ENCODE assay signal across 27 mouse cellular contexts in genomic region chr11:49186452-49186851, GRCm38 (mm10). TPM values are rescaled to one million over a fixed set of nuclear protein-coding genes. Genes with fewer than 3 reads are reported as not detected.
DNase-seq lines count a peak whose midpoint lies in the region; ATAC-seq and TF ChIP-seq lines count a peak whose summit lies in the region.
"Had no signal": no experiment of that assay in that cellular context is flagged by ENCODE, and none has a peak within 500 bp of the region (broad histone marks: within the 10 kb centered on the region; RNA-seq: fewer than 3 reads in every experiment).

No protein-coding gene starts in this region.

- no peaks in the 10 kb centered on the region for H3K9me3 ChIP-seq in lung, postnatal 0 days (ENCODE audit: low read length)
- H3K9me3 ChIP-seq in stomach, postnatal 0 days (ENCODE audit: control insufficient read depth, low read length): no peaks in the 10 kb centered on the region
- H3K9me3 ChIP-seq: embryonic facial prominence, embryonic 15.5 days; G1E; hindbrain, embryonic 13.5 days; neural tube, embryonic 12.5 days had no signal

- peak overlapping the region; percentile 46 for H3K27ac ChIP-seq in gastrocnemius, adult 2 months
- peak overlapping the region; percentile 50 for H3K27ac ChIP-seq in kidney, adult 2 months (ENCODE audit: insufficient read depth, low read depth, low read length)
- no peak overlapping the region for H3K27ac ChIP-seq in lung, postnatal 0 days (ENCODE audit: low read length)
- H3K27ac ChIP-seq in stomach, postnatal 0 days (replicated peaks): no peak overlapping the region
- H3K27ac ChIP-seq: embryonic facial prominence, embryonic 15.5 days; hindbrain, embryonic 13.5 days; neural tube, embryonic 12.5 days had no signal

- no peaks in the 10 kb centered on the region for H3K36me3 ChIP-seq in kidney, adult 2 months (ENCODE audit: control insufficient read depth, insufficient read depth, low read length)
- H3K36me3 ChIP-seq in lung, postnatal 0 days (ENCODE audit: insufficient read depth, low read length): no peaks in the 10 kb centered on the region; the same call in 1 of the 2 replicates
- no peaks in the 10 kb centered on the region for H3K36me3 ChIP-seq in stomach, postnatal 0 days (ENCODE audit: control insufficient read depth, insufficient read depth, low read length)
- H3K36me3 ChIP-seq: embryonic facial prominence, embryonic 15.5 days; G1E; hindbrain, embryonic 13.5 days; neural tube, embryonic 12.5 days had no signal

- TF ChIP-seq EP300 in lung, postnatal 0 days (IDR thresholded peaks at IDR 0.05): no peak
- TF ChIP-seq EP300 in stomach, postnatal 0 days (optimal IDR thresholded peaks at IDR 0.05): no peak

- peak; percentile 19; the same call in 1 of the 2 replicates for TF ChIP-seq CTCF in gastrocnemius, adult 2 months (IDR thresholded peaks at IDR 0.05)
- no peak; the same call in 1 of the 2 replicates for TF ChIP-seq CTCF in kidney, adult 2 months (conservative IDR thresholded peaks at IDR 0.05; ENCODE audit: insufficient read depth, insufficient read length, low read depth, low read length)
- peak; percentile 28; the same call in 1 of the 2 replicates for TF ChIP-seq CTCF in lung, postnatal 0 days (IDR thresholded peaks at IDR 0.05)
- TF ChIP-seq CTCF in stomach, postnatal 0 days (IDR thresholded peaks at IDR 0.05; ENCODE audit: low read depth): peak; percentile 44

- 62% methylated on average over 6 of the region's 6 CpGs for WGBS in kidney, adult 2 months
- WGBS in lung, postnatal 0 days: 85% methylated on average over 6 of the region's 6 CpGs
- 76% methylated on average over 6 of the region's 6 CpGs for WGBS in stomach, postnatal 0 days

- H3K4me3 ChIP-seq in gastrocnemius, adult 2 months: peak overlapping the region; percentile 48
- peak overlapping the region; percentile 13; the same call in 1 of the 2 replicates for H3K4me3 ChIP-seq in kidney, adult 2 months (ENCODE audit: insufficient read depth, low read depth, low read length)
- H3K4me3 ChIP-seq in lung, postnatal 0 days (ENCODE audit: low read depth, low read length): no peak overlapping the region
- no peak overlapping the region for H3K4me3 ChIP-seq in stomach, postnatal 0 days (ENCODE audit: low read depth, low read length)
- H3K4me3 ChIP-seq: embryonic facial prominence, embryonic 15.5 days; hindbrain, embryonic 13.5 days; neural tube, embryonic 12.5 days had no signal

- H3K27me3 ChIP-seq in kidney, adult 2 months (replicated peaks; ENCODE audit: control insufficient read depth, insufficient read depth, low read length): no peaks in the 10 kb centered on the region
- H3K27me3 ChIP-seq in lung, postnatal 0 days (replicated peaks; ENCODE audit: insufficient read depth, low read length): no peaks in the 10 kb centered on the region
- no peaks in the 10 kb centered on the region for H3K27me3 ChIP-seq in stomach, postnatal 0 days (ENCODE audit: control insufficient read depth, insufficient read depth, low read length)
- H3K27me3 ChIP-seq: embryonic facial prominence, embryonic 15.5 days; hindbrain, embryonic 13.5 days; neural tube, embryonic 12.5 days had no signal

- H3K9ac ChIP-seq in lung, postnatal 0 days (replicated peaks; ENCODE audit: low read depth): no peak overlapping the region
- no peak overlapping the region for H3K9ac ChIP-seq in stomach, postnatal 0 days (ENCODE audit: low read length)
- H3K9ac ChIP-seq: embryonic facial prominence, embryonic 15.5 days; forebrain, postnatal 0 days; hindbrain, embryonic 13.5 days; neural tube, embryonic 12.5 days had no signal

- TF ChIP-seq POLR2A in kidney, adult 2 months (IDR thresholded peaks at IDR 0.05; ENCODE audit: low read depth, low read length): no peak

- H3K4me1 ChIP-seq in kidney, adult 2 months (ENCODE audit: control insufficient read depth, insufficient read depth, low read length): no peaks in the 10 kb centered on the region
- no peaks in the 10 kb centered on the region for H3K4me1 ChIP-seq in lung, postnatal 0 days (ENCODE audit: insufficient read depth, low read depth, low read length)
- H3K4me1 ChIP-seq in stomach, postnatal 0 days (replicated peaks; ENCODE audit: control insufficient read depth, insufficient read depth): no peaks in the 10 kb centered on the region
- H3K4me1 ChIP-seq: embryonic facial prominence, embryonic 15.5 days; hindbrain, embryonic 13.5 days; neural tube, embryonic 12.5 days had no signal

- intact Hi-C loops in gastrocnemius, adult 2 months (cut with DNase I): no loop called here
- intact Hi-C loops in gastrocnemius, postnatal 36 days (cut with DNase I): loop anchor here (2.0 kb wide), 1 partner anchor 86 kb away; no protein-coding TSS in a partner anchor

- DNase-seq in gastrocnemius, adult 2 months: no peak
- DNase-seq in gastrocnemius, postnatal 36 days: no peak
- DNase-seq in kidney, adult 2 months: peak; percentile 31
- DNase-seq in kidney, adult 18-20 months: no peak
- DNase-seq in lung, postnatal 0 days (ENCODE audit: low spot score): no peak
- DNase-seq in lung, postnatal 10 days: no peak
- DNase-seq in stomach, postnatal 0 days (ENCODE audit: low spot score): no peak
- DNase-seq: adrenal gland, postnatal 25 days; cerebellum, adult 11-12 months; cerebellum, postnatal 25 days; forebrain, postnatal 0 days; kidney, adult 8-10 months; lung, adult 18-20 months; lung, postnatal 36 days; thymus, postnatal 36 days had no signal

- ATAC-seq in lung, postnatal 0 days: no peak
- no peak for ATAC-seq in stomach, postnatal 0 days (ENCODE audit: low FRiP score, low TSS enrichment)
- ATAC-seq in megakaryocyte, adult 5-6 weeks (ENCODE audit: poor library complexity, severe bottlenecking): no peak
- ATAC-seq: forebrain, postnatal 0 days had no signal

- no peak overlapping the region for H3K4me2 ChIP-seq in lung, postnatal 0 days (replicated peaks; ENCODE audit: low read depth, low read length)
- H3K4me2 ChIP-seq in stomach, postnatal 0 days (replicated peaks; ENCODE audit: low read depth): no peak overlapping the region
- H3K4me2 ChIP-seq: embryonic facial prominence, embryonic 15.5 days; hindbrain, embryonic 13.5 days; midbrain, embryonic 11.5 days; neural tube, embryonic 12.5 days had no signal

RNA-seq across cellular contexts. Expression of gene Btnl9, which starts 0.5 kb away (rescaled TPM):
- 1 to 10 TPM in 1 of 2 experiments, under 1 TPM in 1; 0.97 to 3.6 TPM for total RNA-seq in gastrocnemius, adult 2 months (2021)
- total RNA-seq in gastrocnemius, postnatal 36 days (2021): 1 to 10 TPM; 2.1 to 4.3 TPM
- polyA plus RNA-seq in kidney, adult 2 months (2012; rRNA removed): 6.4 and 7.5 TPM in 2 replicates
- 0.56 and 0.82 TPM in 2 replicates for polyA plus RNA-seq in lung, postnatal 0 days (2015; fragmentation: Nextera tagmentation; extraction: Ambion mirVana)
- 0.31 and 0.44 TPM in 2 replicates for polyA plus RNA-seq in stomach, postnatal 0 days (2015; fragmentation: Nextera tagmentation; extraction: Ambion mirVana)
- total RNA-seq in megakaryocyte, adult 5-6 weeks (2015): 1.6 and 1.7 TPM in 2 replicates
- 2.3 and 4.2 TPM in 2 replicates for total RNA-seq in megakaryocyte, adult 5-6 weeks (2017)
- total RNA-seq: layer of hippocampus, adult 18-20 months had no signal
- polyA plus RNA-seq: G1E; midbrain, embryonic 11.5 days had no signal

RNA-seq across cellular contexts. Expression of gene Zfp62, which starts 16.6 kb away (rescaled TPM):
- total RNA-seq in gastrocnemius, adult 2 months (2021): 10 to 100 TPM; 25.8 to 32.6 TPM
- total RNA-seq in gastrocnemius, postnatal 36 days (2021): 10 to 100 TPM; 17.2 to 20.9 TPM
- polyA plus RNA-seq in kidney, adult 2 months (2012; rRNA removed): 2.0 and 2.6 TPM in 2 replicates
- polyA plus RNA-seq in lung, postnatal 0 days (2015; fragmentation: Nextera tagmentation; extraction: Ambion mirVana): 19.6 and 21.5 TPM in 2 replicates
- 9.9 and 10.0 TPM in 2 replicates for polyA plus RNA-seq in stomach, postnatal 0 days (2015; fragmentation: Nextera tagmentation; extraction: Ambion mirVana)
- 46.3 and 59.7 TPM in 2 replicates for total RNA-seq in megakaryocyte, adult 5-6 weeks (2015)
- total RNA-seq in megakaryocyte, adult 5-6 weeks (2017): 59.0 and 80.3 TPM in 2 replicates

RNA-seq across cellular contexts. Expression of gene Olfr1394, which starts 32.3 kb away (rescaled TPM):
- total RNA-seq in gastrocnemius, adult 2 months (2021): not detected
- not detected for total RNA-seq in gastrocnemius, postnatal 36 days (2021)
- polyA plus RNA-seq in kidney, adult 2 months (2012; rRNA removed): 0.02 TPM in 1 of 2 replicates, not detected in the other
- polyA plus RNA-seq in lung, postnatal 0 days (2015; fragmentation: Nextera tagmentation; extraction: Ambion mirVana): not detected in 2 replicates
- polyA plus RNA-seq in stomach, postnatal 0 days (2015; fragmentation: Nextera tagmentation; extraction: Ambion mirVana): not detected in 2 replicates
- total RNA-seq in megakaryocyte, adult 5-6 weeks (2015): not detected in 2 replicates
- total RNA-seq in megakaryocyte, adult 5-6 weeks (2017): not detected in 2 replicates
- total RNA-seq: adrenal gland, postnatal 25 days; forebrain, postnatal 0 days; gastrocnemius, adult 18-20 months; heart, postnatal 25 days; layer of hippocampus, adult 18-20 months; left cerebral cortex, postnatal 25 days; monocyte, adult 5-6 weeks had no signal
- polyA plus RNA-seq: forebrain, postnatal 0 days; G1E; hindbrain, embryonic 13.5 days; limb, embryonic 14.5 days; midbrain, embryonic 11.5 days; neural tube, embryonic 12.5 days had no signal

RNA-seq across cellular contexts. Expression of gene Olfr1395, which starts 44.4 kb away (rescaled TPM):
- not detected for total RNA-seq in gastrocnemius, adult 2 months (2021)
- not detected for total RNA-seq in gastrocnemius, postnatal 36 days (2021)
- polyA plus RNA-seq in kidney, adult 2 months (2012; rRNA removed): not detected in 2 replicates
- polyA plus RNA-seq in lung, postnatal 0 days (2015; fragmentation: Nextera tagmentation; extraction: Ambion mirVana): not detected in 2 replicates
- polyA plus RNA-seq in stomach, postnatal 0 days (2015; fragmentation: Nextera tagmentation; extraction: Ambion mirVana): not detected in 2 replicates
- not detected in 2 replicates for total RNA-seq in megakaryocyte, adult 5-6 weeks (2015)
- not detected in 2 replicates for total RNA-seq in megakaryocyte, adult 5-6 weeks (2017)
- total RNA-seq: adrenal gland, postnatal 25 days; forebrain, postnatal 0 days; gastrocnemius, adult 18-20 months; heart, postnatal 25 days; layer of hippocampus, adult 18-20 months; left cerebral cortex, postnatal 25 days; monocyte, adult 5-6 weeks had no signal
- polyA plus RNA-seq: forebrain, postnatal 0 days; G1E; hindbrain, embryonic 13.5 days; limb, embryonic 14.5 days; midbrain, embryonic 11.5 days; neural tube, embryonic 12.5 days had no signal

RNA-seq across cellular contexts. Expression of gene Mgat1, which starts 57.5 kb away (rescaled TPM):
- 10 to 100 TPM; 42.0 to 48.0 TPM for total RNA-seq in gastrocnemius, adult 2 months (2021)
- 10 to 100 TPM; 41.3 to 41.5 TPM for total RNA-seq in gastrocnemius, postnatal 36 days (2021)
- polyA plus RNA-seq in kidney, adult 2 months (2012; rRNA removed): 157 and 198 TPM in 2 replicates
- 90.2 and 94.5 TPM in 2 replicates for polyA plus RNA-seq in lung, postnatal 0 days (2015; fragmentation: Nextera tagmentation; extraction: Ambion mirVana)
- polyA plus RNA-seq in stomach, postnatal 0 days (2015; fragmentation: Nextera tagmentation; extraction: Ambion mirVana): 42.7 and 43.4 TPM in 2 replicates
- 33.6 and 36.0 TPM in 2 replicates for total RNA-seq in megakaryocyte, adult 5-6 weeks (2015)
- 42.6 and 42.9 TPM in 2 replicates for total RNA-seq in megakaryocyte, adult 5-6 weeks (2017)

Comparison
In these comparisons a context has a peak if more than half of its experiments do, and no peak if none do; other contexts are left out.
1. H3K27ac ChIP-seq: peak in gastrocnemius, adult 2 months (single experiment) and kidney, adult 2 months (single experiment); none in lung, postnatal 0 days (single experiment) and stomach, postnatal 0 days (single experiment).
2. H3K4me3 ChIP-seq: peak in gastrocnemius, adult 2 months (single experiment) and kidney, adult 2 months (single experiment); none in lung, postnatal 0 days (single experiment) and stomach, postnatal 0 days (single experiment).